Mouse (Mus musculus) right cerebral cortex, adult 18-20 months (tissue): ENCODE results near the gene Ano6.

Experiments
- DNase-seq: peaks from one replicate; pipeline ENCODE4 v3.0.0; 2022; ENCODE audit warnings: mixed read lengths

Ano6 gene

GRCm38 (mm10) chr15:95828647-95829254 lies 38.1 kb downstream of the Ano6 start:
- no peak for DNase-seq

- no peak for DNase-seq
Observed at GRCm38 (mm10) chr15:95829553-95830205, 39.0 kb downstream of the Ano6 start.

DNA sequence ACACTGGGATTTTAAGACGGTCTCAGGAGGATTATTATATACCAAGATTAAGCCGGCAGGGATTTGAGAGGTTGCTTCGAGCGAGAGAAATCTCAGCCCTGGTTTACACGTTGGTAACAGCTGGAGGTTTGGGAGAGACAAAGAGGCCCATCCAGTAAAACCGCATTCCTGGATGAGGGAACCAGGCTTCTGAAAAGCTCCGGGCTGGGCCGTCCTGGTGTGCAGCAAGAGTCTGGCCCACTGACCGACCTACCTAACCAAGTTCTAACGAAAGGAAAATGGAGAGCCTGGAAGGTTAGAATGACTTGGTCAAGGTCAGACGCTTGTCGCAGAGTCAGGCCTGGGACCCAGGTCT lies 39.5 kb downstream of the Ano6 start:
- DNase-seq: no peak

DNA sequence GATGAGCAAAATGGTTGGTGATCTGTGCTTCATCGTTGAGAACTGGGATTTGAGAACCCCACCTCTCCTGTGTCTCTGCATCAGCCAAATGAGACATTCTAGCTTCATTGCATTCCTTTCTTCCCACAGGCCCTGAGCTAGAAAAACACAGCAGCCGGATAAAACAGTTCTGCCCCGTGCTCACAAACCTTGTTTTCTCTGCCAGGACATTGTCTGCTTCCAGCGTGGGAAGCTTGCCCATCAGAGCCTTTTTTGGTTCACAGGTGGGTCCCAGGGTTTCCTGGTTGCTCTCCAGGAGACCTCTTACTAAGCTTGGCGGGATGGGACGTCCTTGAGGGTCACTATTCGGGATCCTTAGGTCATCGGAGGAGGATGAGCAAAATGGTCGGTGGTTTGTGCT lies 42.6 kb downstream of the Ano6 start:
- no peak for DNase-seq

GRCm38 (mm10) chr15:95836077-95836476 lies 45.4 kb downstream of the Ano6 start:
- DNase-seq: no peak

- DNase-seq: no peak
Observed at GRCm38 (mm10) chr15:95836646-95837434, 46.2 kb downstream of the Ano6 start.

GRCm38 (mm10) chr15:95837570-95837969 lies 46.9 kb downstream of the Ano6 start:
- no peak for DNase-seq

GRCm38 (mm10) chr15:95838171-95839020 lies 47.8 kb downstream of the Ano6 start:
- DNase-seq: no peak

DNA sequence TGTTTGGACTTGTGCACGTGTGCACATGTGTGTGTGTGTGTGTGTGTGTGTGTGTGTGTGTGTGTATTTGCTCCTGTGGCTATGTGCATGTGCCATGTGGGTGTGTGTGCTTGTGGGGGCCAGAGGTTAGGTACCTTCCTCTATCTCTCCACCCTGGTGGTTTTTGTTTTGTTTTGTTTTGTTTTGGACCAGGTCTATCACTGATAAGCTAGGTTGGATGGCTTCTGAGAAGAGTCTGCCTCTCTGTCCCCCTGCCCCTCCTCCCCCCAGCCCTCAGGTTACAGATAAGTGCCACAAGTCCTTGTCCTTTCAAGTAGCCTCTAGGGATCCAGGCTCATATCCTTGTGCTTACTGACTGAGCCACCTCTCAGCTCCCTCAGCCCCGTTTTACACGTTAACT lies 49.1 kb downstream of the Ano6 start:
- no peak for DNase-seq

DNA sequence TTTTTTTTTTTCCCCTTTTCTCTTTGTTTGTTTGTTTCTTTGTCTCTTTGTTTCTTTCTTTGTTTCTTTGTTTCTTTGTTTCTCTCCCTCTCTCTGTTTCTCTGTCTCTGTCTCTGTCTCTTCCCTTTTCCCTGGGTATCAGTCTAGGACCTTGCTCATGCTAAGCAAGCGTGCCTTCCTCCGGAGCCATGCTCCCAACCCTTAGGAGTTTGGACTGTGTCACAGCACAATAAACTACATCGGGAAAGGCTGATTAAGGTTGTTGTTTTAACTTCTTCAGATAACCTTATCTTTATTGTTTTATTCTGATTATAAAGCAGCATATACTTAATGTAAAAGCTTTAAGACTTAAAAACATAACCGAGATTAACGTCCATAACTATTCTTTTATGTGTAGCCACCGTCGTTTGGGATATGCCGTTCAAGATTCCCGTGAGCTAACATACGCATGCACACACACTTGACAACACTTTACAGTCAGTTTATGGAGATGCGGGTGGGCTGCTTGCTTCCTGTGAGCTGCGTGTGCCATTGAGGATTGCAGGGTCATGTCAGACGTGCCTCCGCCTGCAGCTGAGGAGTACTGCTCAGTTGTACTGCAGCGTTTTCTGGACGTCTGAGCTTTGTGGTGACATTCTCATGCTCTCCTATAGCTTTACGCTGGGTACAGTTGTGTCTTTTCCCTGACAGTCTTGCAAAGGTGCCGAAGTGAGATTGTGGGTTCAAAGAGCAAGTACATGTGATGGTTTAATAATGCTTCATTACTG lies 52.7 kb downstream of the Ano6 start:
- DNase-seq: no peak

DNA sequence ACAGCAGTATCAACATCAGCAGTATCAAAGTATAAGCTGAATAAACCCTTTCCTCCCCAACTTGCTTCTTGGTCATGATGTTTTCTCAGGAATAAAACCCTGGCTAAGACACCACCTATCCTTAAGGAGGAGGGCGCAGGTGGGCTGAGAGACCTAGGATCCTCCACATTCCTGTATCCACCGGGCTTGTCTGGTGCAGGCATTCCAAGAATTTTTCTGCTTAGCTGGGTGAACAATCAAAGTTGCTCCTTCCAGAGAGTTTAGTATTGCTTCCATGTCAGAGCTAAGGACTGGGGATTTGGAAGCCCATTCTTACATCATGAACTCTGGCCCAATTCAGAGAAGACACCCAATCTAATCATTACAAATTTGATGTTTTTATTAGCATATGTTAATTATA lies 53.8 kb downstream of the Ano6 start:
- DNase-seq: no peak

DNA sequence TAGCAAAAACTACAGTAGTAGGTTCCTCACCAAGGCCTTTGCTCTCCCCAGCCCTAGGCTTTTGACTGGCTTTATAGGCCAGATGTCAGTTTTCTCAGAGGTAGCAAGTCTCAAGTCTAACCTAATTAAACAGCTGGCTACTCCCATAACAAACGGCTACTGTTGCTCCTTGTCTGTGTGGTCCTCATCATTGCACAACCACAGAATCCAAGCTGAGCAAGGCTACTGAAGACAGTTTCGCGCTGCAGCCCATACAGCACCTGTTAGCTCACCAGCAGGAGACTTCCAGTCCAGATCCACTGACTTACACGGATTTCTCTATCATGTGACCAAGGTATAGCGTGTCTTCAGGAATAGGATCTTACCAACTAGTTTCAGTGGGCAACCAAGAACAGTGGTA lies 55.5 kb downstream of the Ano6 start:
- DNase-seq: no peak

- no peak for DNase-seq
Observed at GRCm38 (mm10) chr15:95848493-95849064, 57.9 kb downstream of the Ano6 start.

DNA sequence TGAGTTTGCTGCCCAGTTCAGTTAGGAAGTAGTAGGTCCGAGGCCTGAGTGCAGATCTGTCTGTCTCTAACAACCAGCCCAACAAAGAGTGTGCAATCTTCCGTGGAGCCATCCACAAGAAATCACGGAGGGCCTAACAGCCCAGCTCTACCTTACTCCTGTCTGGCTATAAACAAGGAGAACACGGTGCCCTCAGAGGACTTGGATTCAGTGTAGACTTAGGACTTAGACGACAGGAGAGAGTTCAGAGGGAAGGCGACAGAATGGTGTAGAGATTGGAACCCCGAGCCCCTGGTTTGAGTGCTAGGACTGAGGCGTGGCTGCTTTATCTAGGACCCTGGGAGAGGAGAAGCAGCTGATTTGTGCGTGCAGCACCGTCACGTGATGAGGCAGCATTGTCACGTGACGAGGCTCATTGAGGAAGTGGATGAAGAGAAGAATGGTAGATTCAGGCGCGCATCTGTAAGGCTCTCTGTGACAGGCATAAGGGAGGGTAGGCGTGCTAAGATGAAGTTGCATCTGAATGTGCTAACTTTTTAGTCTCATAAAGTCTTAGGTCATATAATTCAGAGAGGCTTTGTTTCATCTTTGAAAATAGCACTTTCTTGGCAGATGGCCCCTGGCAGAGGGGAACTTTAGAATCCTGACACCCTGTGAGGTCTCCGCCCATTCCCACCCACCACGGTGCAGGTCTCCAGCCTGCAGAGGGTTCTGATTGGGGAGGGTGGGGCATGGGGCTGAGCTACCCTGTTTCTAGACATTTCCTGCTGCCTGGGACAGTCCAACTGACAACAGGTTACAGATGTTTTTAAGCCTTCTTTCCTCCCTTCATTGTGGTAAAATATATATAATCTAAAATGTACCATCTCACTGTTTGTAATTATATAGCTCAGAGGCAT lies 59.1 kb downstream of the Ano6 start:
- DNase-seq: no peak

- DNase-seq: no peak
Observed at GRCm38 (mm10) chr15:95850546-95850945, 59.9 kb downstream of the Ano6 start.

DNA sequence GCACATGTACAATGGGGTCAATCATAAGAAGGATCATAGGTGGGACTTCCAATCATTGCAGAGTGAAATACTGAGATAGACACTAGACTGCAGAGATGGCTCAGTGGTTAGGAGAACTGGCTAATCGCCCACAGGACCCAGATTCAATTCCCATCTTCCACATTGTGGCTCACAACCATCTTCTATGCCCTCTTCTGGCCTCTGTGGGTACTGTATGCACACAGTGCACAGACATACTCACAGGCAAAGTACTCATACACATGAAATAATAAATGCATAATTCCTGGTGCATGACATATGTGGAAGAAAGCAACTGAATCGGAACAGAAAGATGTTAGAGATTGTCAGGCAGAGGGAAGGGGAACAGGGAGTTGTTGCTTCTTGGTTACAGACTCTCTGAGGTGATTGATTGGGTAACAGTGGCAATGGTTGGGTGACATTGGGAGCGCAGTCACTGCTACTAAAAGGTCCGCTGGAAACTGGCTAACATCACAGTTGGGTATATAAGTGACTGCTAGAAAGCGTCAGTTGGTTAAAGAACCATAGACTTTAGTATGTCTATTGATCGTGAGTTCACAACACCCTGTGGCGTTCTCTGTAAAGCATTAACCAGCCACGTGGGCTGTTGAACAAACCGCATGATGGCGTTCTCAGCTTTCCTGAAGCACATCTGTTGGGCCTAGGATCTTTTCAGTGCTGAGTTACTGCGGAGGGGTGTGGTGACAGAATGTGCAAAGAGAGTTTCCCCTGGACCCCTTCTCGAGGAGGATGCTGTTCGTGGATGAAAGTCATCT lies 64.6 kb downstream of the Ano6 start:
- DNase-seq: no peak

DNA sequence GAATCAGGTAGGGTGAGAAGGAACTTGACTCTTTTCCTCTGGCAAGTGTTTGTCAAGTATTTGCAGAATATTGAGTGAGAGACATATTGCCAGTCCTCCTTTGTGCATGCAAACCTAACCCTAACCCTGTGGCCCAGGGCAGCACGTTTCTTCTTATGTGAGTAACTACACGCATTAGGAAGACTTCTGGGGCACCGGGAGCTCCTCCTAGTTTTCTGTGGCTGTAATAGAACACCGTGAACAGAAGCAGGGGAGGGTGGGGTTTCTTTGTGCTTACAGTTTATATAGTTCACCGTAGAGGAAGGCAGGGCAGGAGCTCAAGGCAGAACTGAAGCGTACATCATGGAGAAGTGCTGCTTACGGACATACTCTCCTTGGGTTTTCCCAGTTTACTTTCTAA lies 65.3 kb downstream of the Ano6 start:
- no peak for DNase-seq

DNA sequence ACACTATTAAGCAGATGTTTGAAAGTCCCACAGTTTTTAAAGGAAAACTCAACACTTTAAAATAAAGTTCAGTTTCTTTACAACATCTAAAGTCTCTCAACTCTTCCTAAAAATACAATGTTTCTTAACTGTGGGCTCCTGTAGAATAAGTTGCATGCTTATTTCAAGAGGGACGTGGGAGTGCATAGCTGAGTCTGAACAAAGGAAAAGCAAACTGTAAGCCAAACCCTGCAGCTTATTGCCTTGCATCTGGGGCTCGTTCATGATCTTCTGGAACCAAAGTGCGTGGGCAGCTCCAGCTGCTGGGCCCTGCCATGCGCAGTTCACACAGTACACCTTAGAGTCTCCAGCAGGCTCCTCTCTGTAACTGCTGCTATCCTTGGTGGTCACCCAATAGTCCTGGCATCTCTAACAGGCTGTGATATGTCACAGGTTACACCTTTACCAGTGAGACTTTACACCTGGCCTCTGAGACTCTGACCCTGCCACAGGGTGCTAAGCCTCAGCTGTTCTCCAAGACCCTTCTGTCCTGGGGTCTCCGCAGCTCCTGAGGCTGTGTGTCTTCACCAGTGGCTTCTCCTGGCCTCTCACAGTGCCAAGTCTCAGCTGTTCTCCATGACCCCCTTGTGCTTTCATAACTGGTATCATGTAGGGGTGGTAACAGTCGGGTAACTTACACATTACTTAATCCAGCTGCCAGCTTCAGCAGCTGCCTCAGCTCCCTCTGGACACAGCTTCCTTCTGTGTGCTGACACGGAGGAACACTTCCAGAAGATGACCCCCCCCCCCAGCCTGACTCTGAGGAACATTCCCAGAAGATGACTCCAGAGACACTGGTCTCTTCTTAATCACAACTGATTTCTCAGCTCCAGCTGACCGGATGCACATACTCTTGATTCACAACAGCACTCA lies 66.3 kb downstream of the Ano6 start:
- peak; percentile 24 for DNase-seq
